Mouse (Mus musculus) spleen, adult 2 months (tissue): ENCODE data around the gene Ubac2. TPM values are rescaled to one million over a fixed set of nuclear protein-coding genes. Genes with fewer than 3 reads are reported as not detected.

ENCODE experiments used
- DNase-seq, 2 experiments: peaks; one replicate each; pipeline versions ENCODE4 v3.0.0 to v3.0.0-alpha.2; 2012 to 2021; ENCODE audit warnings: low spot score in 2 of 2, low read depth in 1 of 2
- H3K27ac ChIP-seq: fragments of 200-500 bp; 2 replicates; pipeline ENCODE4 v1.5.1; 2012; ENCODE audit warnings: low read length, inconsistent platforms; ENCODE audit not compliant: insufficient read depth
- H3K27me3 ChIP-seq: fragments of 200-500 bp; 2 replicates; pipeline ENCODE4 v1.6.1; 2012; ENCODE audit warnings: mild to moderate bottlenecking, moderate library complexity, low read length, inconsistent platforms; ENCODE audit not compliant: control insufficient read depth, insufficient read depth
- H3K36me3 ChIP-seq: fragments of 200-500 bp; 2 replicates; pipeline ENCODE4 v1.6.1; 2012; ENCODE audit warnings: mild to moderate bottlenecking, low read length, inconsistent platforms; ENCODE audit not compliant: control insufficient read depth, insufficient read depth
- H3K4me1 ChIP-seq: fragments of 200-500 bp; 2 replicates; pipeline ENCODE4 v1.6.1; 2011; ENCODE audit warnings: inconsistent platforms; ENCODE audit not compliant: control insufficient read depth, insufficient read depth, insufficient read length
- H3K4me3 ChIP-seq: fragments of 200-500 bp; 2 replicates; pipeline ENCODE4 v1.5.1; 2011; ENCODE audit warnings: mild to moderate bottlenecking, inconsistent platforms; ENCODE audit not compliant: insufficient read depth, insufficient read length; ENCODE audit errors: extremely low read depth
- CTCF ChIP-seq: fragments of 200-500 bp; IDR thresholded peaks from 2 replicates; pipeline ENCODE4 v1.5.1; 2011; ENCODE audit warnings: mild to moderate bottlenecking, inconsistent platforms; ENCODE audit not compliant: insufficient read depth, insufficient read length, insufficient replicate concordance; ENCODE audit errors: extremely low read depth
- POLR2A ChIP-seq: fragments of 200-500 bp; IDR thresholded peaks from 2 replicates; pipeline ENCODE4 v1.6.1; 2011; ENCODE audit warnings: low read depth, low read length, inconsistent platforms
- WGBS: fragments of 180-500 bp; shearing (Covaris S2); methylation state at CpG from one replicate; pipeline ENCODE4 v1.1.7; 2018; 5-methylcytosine and 5-hydroxymethylcytosine counted together
- polyA plus RNA-seq: library from polyadenylated mRNA; depleted of rRNA; stranded (reverse); fragments of >200 nt; gene quantifications from 2 replicates; pipeline ENCODE4 v1.2.3, GENCODE M21; 2012

Gene Ubac2
- polyA plus RNA-seq, 1 experiment, result 45.3 TPM

DNA sequence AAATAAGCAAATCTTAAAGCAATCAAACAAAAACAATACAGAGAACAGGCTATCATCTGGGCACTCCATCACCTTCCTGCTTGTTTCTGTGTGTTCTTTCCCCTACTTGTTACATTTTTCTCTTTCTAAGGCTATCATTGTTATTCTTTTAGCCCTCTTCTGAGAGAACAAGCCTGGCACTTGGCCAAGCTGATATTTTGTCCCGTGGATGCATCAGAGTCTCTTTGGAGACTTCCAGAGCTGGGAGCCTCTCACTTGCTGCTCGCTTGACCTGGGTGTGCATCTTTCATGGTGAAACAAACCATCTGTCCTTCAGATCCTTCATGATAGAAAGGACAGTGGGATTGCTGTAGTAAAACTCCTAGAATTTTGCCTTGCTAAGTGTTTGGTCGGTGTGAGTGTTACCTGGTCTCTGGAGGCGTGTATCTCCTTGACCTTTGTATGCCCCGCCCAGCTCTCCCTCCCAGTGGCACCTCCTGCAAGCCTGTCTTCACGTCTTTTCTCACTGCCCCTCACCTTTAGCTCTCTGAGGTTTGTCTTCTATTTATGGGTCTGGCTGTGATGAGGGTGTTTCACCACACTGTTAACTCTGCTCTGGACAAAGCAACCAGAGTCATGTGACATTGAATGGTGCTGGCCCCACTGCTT is 5.9 kb downstream of the Ubac2 start:
- WGBS, result 81% methylated on average over 6 of the region's 6 CpGs
- Histone ChIP-seq H3K4me1 (peaks cover 29% of the 10 kb centered on the region; the same call in 1 of the 2 replicates), H3K27me3 (no peaks in the 10 kb centered on the region), H3K4me3 (no peak overlapping the region), H3K36me3 (peaks cover 4% of the 10 kb centered on the region; the same call in 1 of the 2 replicates), H3K27ac (no peak overlapping the region)
- TF ChIP-seq CTCF (no peak), POLR2A (no peak)
- no peak for DNase-seq

DNA sequence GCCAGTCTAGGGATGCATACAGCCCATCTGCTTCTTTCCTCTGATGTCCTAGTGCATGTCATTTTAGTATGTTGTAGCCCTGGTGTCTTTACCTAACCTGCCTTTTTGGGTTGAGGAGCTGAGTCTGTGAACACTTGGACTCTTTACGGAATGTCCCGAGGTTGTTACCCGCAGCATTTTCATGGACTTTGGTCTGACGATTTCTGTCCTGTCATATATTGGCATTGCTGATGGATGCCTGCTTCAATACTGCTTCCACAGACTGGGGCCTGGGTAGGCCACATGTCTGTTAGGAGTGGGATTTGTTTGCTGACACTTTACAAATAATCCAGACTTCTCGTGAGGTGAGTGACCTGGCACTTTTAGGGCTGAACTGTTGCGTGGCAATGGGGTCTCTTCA is 15.3 kb downstream of the Ubac2 start:
- Histone ChIP-seq H3K27me3 (no peaks in the 10 kb centered on the region), H3K4me3 (no peak overlapping the region), H3K4me1 (peaks cover 17% of the 10 kb centered on the region; the same call in 1 of the 2 replicates), H3K27ac (peak overlapping the region; percentile 19; the same call in 1 of the 2 replicates), H3K36me3 (no peaks in the 10 kb centered on the region)
- no peak for DNase-seq
- WGBS, result 87% methylated on average over 6 of the region's 6 CpGs
- no peak for TF ChIP-seq CTCF
- no peak for TF ChIP-seq POLR2A

DNA sequence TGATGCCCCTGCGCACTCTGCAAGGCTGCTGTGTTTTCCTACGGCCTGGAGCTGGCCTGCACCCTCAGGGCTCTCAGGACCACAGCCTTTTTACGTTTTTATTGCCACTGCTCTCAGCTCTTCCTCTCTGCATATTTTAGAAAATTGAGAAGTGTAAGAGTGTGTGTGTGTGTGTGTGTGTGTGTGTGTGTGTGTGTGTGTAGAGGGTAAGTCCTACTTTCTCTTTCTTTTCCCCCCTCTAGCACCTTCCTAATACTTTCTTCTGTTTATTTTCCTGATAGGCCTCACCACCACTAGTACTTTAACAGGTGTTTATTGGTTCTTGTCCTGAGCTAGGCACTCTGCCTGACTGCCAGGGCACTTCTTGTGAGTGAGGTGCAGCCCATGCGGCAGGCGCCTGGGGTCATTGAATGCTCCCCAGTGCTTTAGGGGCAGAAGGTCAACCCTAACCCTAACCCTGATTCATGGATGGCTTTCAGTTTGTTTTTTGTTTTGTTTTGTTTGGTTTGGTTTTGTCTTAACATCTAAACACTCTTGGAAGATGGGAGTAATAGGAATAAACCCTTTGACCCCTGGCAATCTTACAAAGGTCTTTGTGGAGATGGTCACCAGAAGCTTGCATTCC is 16.2 kb downstream of the Ubac2 start:
- no peak overlapping the region for H3K4me3 ChIP-seq
- no peak for DNase-seq
- 58% methylated on average over 5 of the region's 5 CpGs for WGBS
- peaks cover 19% of the 10 kb centered on the region; the same call in 1 of the 2 replicates for H3K4me1 ChIP-seq
- H3K36me3 ChIP-seq, result no peaks in the 10 kb centered on the region
- TF ChIP-seq CTCF (no peak), POLR2A (no peak)
- H3K27me3 ChIP-seq, result no peaks in the 10 kb centered on the region
- peak overlapping the region; percentile 66 for H3K27ac ChIP-seq

DNA sequence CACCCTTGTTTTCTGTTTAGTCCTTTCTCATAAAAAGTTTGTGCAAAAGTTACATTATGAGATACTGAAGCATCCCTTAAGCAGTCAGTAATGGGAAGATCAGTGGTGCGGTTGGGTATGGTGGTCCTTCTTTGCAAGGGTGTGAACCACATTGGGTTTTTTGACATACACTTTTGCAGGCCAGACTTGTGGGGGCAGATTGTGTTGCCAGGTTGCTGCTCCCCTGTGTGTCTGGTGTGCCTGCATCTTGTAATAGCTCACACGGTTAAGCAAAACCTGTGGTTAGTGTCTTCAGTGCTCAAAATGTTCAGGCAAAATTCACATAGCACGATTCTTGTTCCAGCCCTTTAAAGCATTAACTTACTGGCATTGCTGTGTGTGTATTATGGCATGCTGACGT is 16.9 kb downstream of the Ubac2 start:
- Histone ChIP-seq H3K4me1 (peaks cover 19% of the 10 kb centered on the region; the same call in 1 of the 2 replicates), H3K4me3 (no peak overlapping the region), H3K27me3 (no peaks in the 10 kb centered on the region), H3K36me3 (no peaks in the 10 kb centered on the region), H3K27ac (peak overlapping the region; percentile 66; the same call in 1 of the 2 replicates)
- TF ChIP-seq POLR2A (no peak), CTCF (no peak)
- WGBS, result 64% methylated on average over 4 of the region's 4 CpGs
- no peak for DNase-seq

DNA sequence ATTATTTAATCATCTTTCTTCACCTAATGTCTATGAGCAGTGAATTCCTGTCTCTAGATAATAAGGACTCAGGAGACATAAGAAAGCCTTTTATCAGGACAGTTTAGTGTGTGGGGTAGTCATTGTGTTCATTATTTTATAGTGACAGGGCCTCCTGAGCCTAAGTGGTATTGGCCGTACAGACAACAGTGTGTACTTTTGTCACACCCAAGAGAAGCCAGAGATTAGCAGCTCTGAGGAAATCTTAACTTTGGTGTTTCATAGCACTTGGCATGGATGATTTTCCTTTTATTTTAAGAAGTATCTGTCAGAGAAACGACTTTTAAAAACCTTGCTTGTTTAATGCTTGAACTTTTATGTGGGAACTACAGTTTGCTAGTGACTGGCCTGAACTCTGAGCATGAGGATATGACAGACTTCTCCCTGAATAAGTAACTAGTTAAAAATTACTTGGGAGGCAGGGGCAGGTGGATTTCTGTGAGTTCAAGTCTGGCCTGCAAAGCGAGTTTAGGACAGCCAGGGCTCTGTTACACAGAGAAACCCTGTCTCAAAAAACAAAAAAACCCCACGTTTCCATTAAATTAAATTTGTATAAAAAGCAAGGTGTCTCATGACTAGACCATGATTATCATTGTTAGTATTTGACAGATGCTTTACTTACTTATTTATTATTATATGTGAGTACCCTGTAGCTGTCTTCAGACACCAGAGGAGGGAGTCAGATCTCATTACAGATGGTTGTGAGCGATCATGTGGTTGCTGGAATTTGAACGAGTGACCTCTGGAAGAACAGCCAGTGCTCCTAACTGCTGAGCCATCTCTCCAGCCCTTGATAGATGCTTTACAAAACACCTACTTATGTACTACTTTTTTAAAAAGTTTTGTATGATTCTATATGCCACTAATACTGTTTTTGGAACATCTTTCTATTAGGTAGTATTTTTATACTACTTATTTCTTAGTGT is 18.0 kb downstream of the Ubac2 start:
- WGBS, result 80% methylated on average over 6 of the region's 6 CpGs
- DNase-seq, result no peak
- TF ChIP-seq POLR2A (no peak), CTCF (no peak)

DNA sequence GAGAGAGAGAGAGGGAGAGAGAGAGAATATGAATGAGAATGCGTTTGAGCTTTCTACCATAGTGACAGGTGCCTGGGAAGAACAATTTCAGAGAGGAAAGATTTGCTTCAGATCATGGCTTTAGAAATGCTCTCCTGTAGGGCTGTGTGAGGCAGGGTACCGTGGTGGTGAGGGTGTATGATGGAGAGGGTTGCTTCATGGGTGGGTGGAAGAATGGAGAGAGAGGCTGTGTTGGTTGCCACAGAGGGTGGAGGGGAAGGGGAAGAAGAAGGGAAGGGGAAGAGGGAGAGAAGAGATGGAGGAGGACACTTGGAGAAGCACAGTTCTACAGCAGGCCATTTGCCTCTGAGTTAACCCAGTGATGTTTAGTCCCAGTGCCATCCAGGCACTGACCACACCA is 19.4 kb downstream of the Ubac2 start:
- Histone ChIP-seq H3K36me3 (no peaks in the 10 kb centered on the region), H3K4me1 (peaks cover 19% of the 10 kb centered on the region; the same call in 1 of the 2 replicates), H3K27me3 (no peaks in the 10 kb centered on the region), H3K27ac (peak overlapping the region; percentile 10; the same call in 1 of the 2 replicates), H3K4me3 (no peak overlapping the region)
- DNase-seq, result no peak
- WGBS, result 74% methylated on average over 2 of the region's 2 CpGs
- TF ChIP-seq CTCF (no peak), POLR2A (no peak)

More for the DNA sequence above, 18.0 kb downstream of the Ubac2 start:
- H3K27me3 ChIP-seq, result no peaks in the 10 kb centered on the region
- H3K4me1 ChIP-seq, result peaks cover 19% of the 10 kb centered on the region; the same call in 1 of the 2 replicates
- H3K4me3 ChIP-seq, result no peak overlapping the region
- no peaks in the 10 kb centered on the region for H3K36me3 ChIP-seq
- no peak overlapping the region for H3K27ac ChIP-seq
